Mouse (Mus musculus): ENCODE results near the gene Dpp4. TPM values are rescaled to one million over a fixed set of nuclear protein-coding genes. Genes with fewer than 3 reads are reported as not detected.

The Dpp4 gene
- polyA plus RNA-seq, 1 experiment from 2014 or later: 125 TPM

- peak; percentile 75 for ATAC-seq (ENCODE audit: low FRiP score, low TSS enrichment)
- Histone ChIP-seq H3K4me3 (ENCODE audit: low read length) (no peak overlapping the region), H3K4me1 (ENCODE audit: insufficient read depth, low read length) (no peaks in the 10 kb centered on the region), H3K9me3 (ENCODE audit: low read length) (no peaks in the 10 kb centered on the region), H3K36me3 (ENCODE audit: insufficient read depth, low read length) (no peaks in the 10 kb centered on the region), H3K9ac (replicated peaks; ENCODE audit: low read length) (no peak overlapping the region), H3K27me3 (ENCODE audit: insufficient read depth, low read length) (no peaks in the 10 kb centered on the region), H3K4me2 (replicated peaks; ENCODE audit: low read depth, low read length) (peak overlapping the region; percentile 29; the same call in 1 of the 2 replicates), H3K27ac (ENCODE audit: low read length) (no peak overlapping the region)
- WGBS: 71% methylated on average over 13 of the region's 13 CpGs
Observed at GRCm38 (mm10) chr2:62440802-62441544, 28.9 kb upstream of the Dpp4 start.

GRCm38 (mm10) chr2:62440083-62440482 lies 28.1 kb upstream of the Dpp4 start:
- Histone ChIP-seq H3K27ac (ENCODE audit: low read length) (no peak overlapping the region), H3K4me3 (ENCODE audit: low read length) (no peak overlapping the region), H3K27me3 (ENCODE audit: insufficient read depth, low read length) (no peaks in the 10 kb centered on the region), H3K9ac (replicated peaks; ENCODE audit: low read length) (no peak overlapping the region), H3K4me1 (ENCODE audit: insufficient read depth, low read length) (no peaks in the 10 kb centered on the region), H3K9me3 (ENCODE audit: low read length) (no peaks in the 10 kb centered on the region), H3K36me3 (ENCODE audit: insufficient read depth, low read length) (no peaks in the 10 kb centered on the region), H3K4me2 (replicated peaks; ENCODE audit: low read depth, low read length) (no peak overlapping the region)
- ATAC-seq (ENCODE audit: low FRiP score, low TSS enrichment): no peak
- 85% methylated on average over 4 of the region's 4 CpGs for WGBS

- Histone ChIP-seq H3K36me3 (ENCODE audit: insufficient read depth, low read length) (no peaks in the 10 kb centered on the region), H3K27ac (ENCODE audit: low read length) (no peak overlapping the region), H3K4me1 (ENCODE audit: insufficient read depth, low read length) (no peaks in the 10 kb centered on the region), H3K9me3 (ENCODE audit: low read length) (no peaks in the 10 kb centered on the region), H3K4me2 (replicated peaks; ENCODE audit: low read depth, low read length) (no peak overlapping the region), H3K4me3 (ENCODE audit: low read length) (no peak overlapping the region), H3K27me3 (ENCODE audit: insufficient read depth, low read length) (no peaks in the 10 kb centered on the region), H3K9ac (replicated peaks; ENCODE audit: low read length) (no peak overlapping the region)
- WGBS: 82% methylated on average over 8 of the region's 8 CpGs
- no peak for ATAC-seq (ENCODE audit: low FRiP score, low TSS enrichment)
Observed at GRCm38 (mm10) chr2:62431245-62431795, 19.3 kb upstream of the Dpp4 start.

- Histone ChIP-seq H3K27me3 (ENCODE audit: insufficient read depth, low read length) (no peaks in the 10 kb centered on the region), H3K36me3 (ENCODE audit: insufficient read depth, low read length) (no peaks in the 10 kb centered on the region), H3K4me1 (ENCODE audit: insufficient read depth, low read length) (no peaks in the 10 kb centered on the region), H3K4me3 (ENCODE audit: low read length) (no peak overlapping the region), H3K9me3 (ENCODE audit: low read length) (no peaks in the 10 kb centered on the region), H3K27ac (ENCODE audit: low read length) (no peak overlapping the region), H3K9ac (replicated peaks; ENCODE audit: low read length) (no peak overlapping the region), H3K4me2 (replicated peaks; ENCODE audit: low read depth, low read length) (no peak overlapping the region)
- 91% methylated on average over 3 of the region's 3 CpGs for WGBS
- no peak for ATAC-seq (ENCODE audit: low FRiP score, low TSS enrichment)
Observed at GRCm38 (mm10) chr2:62425941-62426340, 13.9 kb upstream of the Dpp4 start.

GRCm38 (mm10) chr2:62423343-62423776 lies 11.3 kb upstream of the Dpp4 start:
- ATAC-seq (ENCODE audit: low FRiP score, low TSS enrichment): peak; percentile 67
- no peak overlapping the region for H3K4me3 ChIP-seq (ENCODE audit: low read length)
- no peaks in the 10 kb centered on the region for H3K36me3 ChIP-seq (ENCODE audit: insufficient read depth, low read length)
- H3K9me3 ChIP-seq (ENCODE audit: low read length): no peaks in the 10 kb centered on the region
- WGBS: 24% methylated on average over 4 of the region's 4 CpGs
- peak overlapping the region; percentile 6; the same call in 1 of the 2 replicates for H3K27ac ChIP-seq (ENCODE audit: low read length)
- H3K9ac ChIP-seq (replicated peaks; ENCODE audit: low read length): no peak overlapping the region
- no peaks in the 10 kb centered on the region for H3K4me1 ChIP-seq (ENCODE audit: insufficient read depth, low read length)
- H3K4me2 ChIP-seq (replicated peaks; ENCODE audit: low read depth, low read length): no peak overlapping the region
- H3K27me3 ChIP-seq (ENCODE audit: insufficient read depth, low read length): no peaks in the 10 kb centered on the region

GRCm38 (mm10) chr2:62422515-62423342 lies 10.7 kb upstream of the Dpp4 start:
- H3K4me1 ChIP-seq (ENCODE audit: insufficient read depth, low read length): no peaks in the 10 kb centered on the region
- H3K36me3 ChIP-seq (ENCODE audit: insufficient read depth, low read length): no peaks in the 10 kb centered on the region
- WGBS: 81% methylated on average over 6 of the region's 6 CpGs
- H3K27me3 ChIP-seq (ENCODE audit: insufficient read depth, low read length): no peaks in the 10 kb centered on the region
- H3K9me3 ChIP-seq (ENCODE audit: low read length): no peaks in the 10 kb centered on the region
- H3K4me2 ChIP-seq (replicated peaks; ENCODE audit: low read depth, low read length): no peak overlapping the region
- H3K9ac ChIP-seq (replicated peaks; ENCODE audit: low read length): no peak overlapping the region
- H3K27ac ChIP-seq (ENCODE audit: low read length): peak overlapping the region; percentile 6; the same call in 1 of the 2 replicates
- no peak overlapping the region for H3K4me3 ChIP-seq (ENCODE audit: low read length)
- ATAC-seq (ENCODE audit: low FRiP score, low TSS enrichment): 0 out of 2 replicates have a peak, but pooled peaks have one; percentile 4

- Histone ChIP-seq H3K9ac (replicated peaks; ENCODE audit: low read length) (no peak overlapping the region), H3K9me3 (ENCODE audit: low read length) (no peaks in the 10 kb centered on the region), H3K27ac (ENCODE audit: low read length) (no peak overlapping the region), H3K4me2 (replicated peaks; ENCODE audit: low read depth, low read length) (no peak overlapping the region), H3K27me3 (ENCODE audit: insufficient read depth, low read length) (no peaks in the 10 kb centered on the region), H3K36me3 (ENCODE audit: insufficient read depth, low read length) (no peaks in the 10 kb centered on the region), H3K4me3 (ENCODE audit: low read length) (no peak overlapping the region), H3K4me1 (ENCODE audit: insufficient read depth, low read length) (no peaks in the 10 kb centered on the region)
- WGBS: 91% methylated on average over 4 of the region's 4 CpGs
- no peak for ATAC-seq (ENCODE audit: low FRiP score, low TSS enrichment)
Observed at GRCm38 (mm10) chr2:62421229-62421628, 9.2 kb upstream of the Dpp4 start.

- H3K4me3 ChIP-seq (ENCODE audit: low read length): no peak overlapping the region
- H3K4me1 ChIP-seq (ENCODE audit: insufficient read depth, low read length): no peaks in the 10 kb centered on the region
- H3K9me3 ChIP-seq (ENCODE audit: low read length): no peaks in the 10 kb centered on the region
- no peaks in the 10 kb centered on the region for H3K27me3 ChIP-seq (ENCODE audit: insufficient read depth, low read length)
- H3K9ac ChIP-seq (replicated peaks; ENCODE audit: low read length): no peak overlapping the region
- H3K27ac ChIP-seq (ENCODE audit: low read length): no peak overlapping the region
- no peak for ATAC-seq (ENCODE audit: low FRiP score, low TSS enrichment)
- WGBS: 64% methylated on average over 3 of the region's 3 CpGs
- no peaks in the 10 kb centered on the region for H3K36me3 ChIP-seq (ENCODE audit: insufficient read depth, low read length)
- H3K4me2 ChIP-seq (replicated peaks; ENCODE audit: low read depth, low read length): no peak overlapping the region
Observed at GRCm38 (mm10) chr2:62420045-62420444, 8.0 kb upstream of the Dpp4 start.

- Histone ChIP-seq H3K4me1 (ENCODE audit: insufficient read depth, low read length) (peaks cover under 1% of the 10 kb centered on the region; the same call in 1 of the 2 replicates), H3K4me2 (replicated peaks; ENCODE audit: low read depth, low read length) (no peak overlapping the region), H3K4me3 (ENCODE audit: low read length) (no peak overlapping the region), H3K9me3 (ENCODE audit: low read length) (no peaks in the 10 kb centered on the region), H3K27me3 (ENCODE audit: insufficient read depth, low read length) (no peaks in the 10 kb centered on the region), H3K9ac (replicated peaks; ENCODE audit: low read length) (no peak overlapping the region), H3K36me3 (ENCODE audit: insufficient read depth, low read length) (no peaks in the 10 kb centered on the region), H3K27ac (ENCODE audit: low read length) (no peak overlapping the region)
- 67% methylated on average over 1 of the region's 1 CpGs for WGBS
- ATAC-seq (ENCODE audit: low FRiP score, low TSS enrichment): no peak; the same call in 1 of the 2 replicates
Observed at GRCm38 (mm10) chr2:62417233-62417632, 5.2 kb upstream of the Dpp4 start.

Data from kidney, embryonic 16.5 days (tissue).